Mouse (Mus musculus) heart, embryonic 12.5 days (tissue): ENCODE data around the gene Slc44a3. TPM values are rescaled to one million over a fixed set of nuclear protein-coding genes. Genes with fewer than 3 reads are reported as not detected.

Source experiments
- ATAC-seq: fragments of 200-750 bp; cut with Nextera tagmentation; 2 replicates; pipeline ENCODE4 v1.8.0; 2017; ENCODE audit warnings: moderate TSS enrichment, moderate library complexity; ENCODE audit not compliant: insufficient number of reproducible peaks, low FRiP score
- H3K27ac ChIP-seq: fragments of 300-500 bp; sonication (generic); 2 replicates; pipeline ENCODE4 v1.5.1; 2016; ENCODE audit warnings: mild to moderate bottlenecking, moderate library complexity; ENCODE audit not compliant: poor library complexity, severe bottlenecking
- H3K27me3 ChIP-seq: fragments of 300-500 bp; sonication (generic); replicated peaks from 2 replicates; pipeline ENCODE4 v1.6.1; 2016; ENCODE audit warnings: mild to moderate bottlenecking, moderate library complexity
- H3K36me3 ChIP-seq: fragments of 300-500 bp; sonication (generic); 2 replicates; pipeline ENCODE4 v1.6.1; 2016; ENCODE audit warnings: mild to moderate bottlenecking, moderate library complexity
- H3K4me1 ChIP-seq: fragments of 300-500 bp; sonication (generic); replicated peaks from 2 replicates; pipeline ENCODE4 v1.6.1; 2016; ENCODE audit warnings: mild to moderate bottlenecking
- H3K4me2 ChIP-seq: fragments of 300-500 bp; sonication (generic); 2 replicates; pipeline ENCODE4 v1.6.1; 2016; ENCODE audit warnings: mild to moderate bottlenecking, moderate library complexity
- H3K4me3 ChIP-seq: fragments of 300-500 bp; sonication (generic); 2 replicates; pipeline ENCODE4 v1.5.1; 2016; ENCODE audit warnings: mild to moderate bottlenecking
- H3K9ac ChIP-seq: fragments of 300-500 bp; sonication (generic); 2 replicates; pipeline ENCODE4 v1.6.1; 2016; ENCODE audit warnings: mild to moderate bottlenecking, moderate library complexity
- H3K9me3 ChIP-seq: fragments of 300-500 bp; sonication (generic); replicated peaks from 2 replicates; pipeline ENCODE4 v1.6.1; 2016; ENCODE audit warnings: mild to moderate bottlenecking, moderate library complexity
- WGBS: fragments of 180-500 bp; shearing (Covaris S2); methylation state at CpG from one replicate; pipeline ENCODE4 v1.1.7; 2016; 5-methylcytosine and 5-hydroxymethylcytosine counted together
- polyA plus RNA-seq: library from polyadenylated mRNA; unstranded; fragments of >200 nt; fragmentation: Nextera tagmentation; extraction: Ambion mirVana; gene quantifications from 2 replicates; pipeline ENCODE4 v1.2.1, GENCODE M21; 2016

The Slc44a3 gene
- polyA plus RNA-seq, 1 experiment from 2014 or later: 1.1 TPM

GRCm38 (mm10) chr3:121530546-121531258 lies 1.5 kb downstream of the Slc44a3 start:
- no peaks in the 10 kb centered on the region for H3K9me3 ChIP-seq
- H3K4me2 ChIP-seq: no peak overlapping the region
- 79% methylated on average over 10 of the region's 10 CpGs for WGBS
- H3K9ac ChIP-seq: no peak overlapping the region
- H3K27me3 ChIP-seq: peaks cover 38% of the 10 kb centered on the region
- no peaks in the 10 kb centered on the region for H3K36me3 ChIP-seq
- peaks cover 26% of the 10 kb centered on the region for H3K4me1 ChIP-seq
- no peak for ATAC-seq
- H3K4me3 ChIP-seq: no peak overlapping the region
- no peak overlapping the region for H3K27ac ChIP-seq

DNA sequence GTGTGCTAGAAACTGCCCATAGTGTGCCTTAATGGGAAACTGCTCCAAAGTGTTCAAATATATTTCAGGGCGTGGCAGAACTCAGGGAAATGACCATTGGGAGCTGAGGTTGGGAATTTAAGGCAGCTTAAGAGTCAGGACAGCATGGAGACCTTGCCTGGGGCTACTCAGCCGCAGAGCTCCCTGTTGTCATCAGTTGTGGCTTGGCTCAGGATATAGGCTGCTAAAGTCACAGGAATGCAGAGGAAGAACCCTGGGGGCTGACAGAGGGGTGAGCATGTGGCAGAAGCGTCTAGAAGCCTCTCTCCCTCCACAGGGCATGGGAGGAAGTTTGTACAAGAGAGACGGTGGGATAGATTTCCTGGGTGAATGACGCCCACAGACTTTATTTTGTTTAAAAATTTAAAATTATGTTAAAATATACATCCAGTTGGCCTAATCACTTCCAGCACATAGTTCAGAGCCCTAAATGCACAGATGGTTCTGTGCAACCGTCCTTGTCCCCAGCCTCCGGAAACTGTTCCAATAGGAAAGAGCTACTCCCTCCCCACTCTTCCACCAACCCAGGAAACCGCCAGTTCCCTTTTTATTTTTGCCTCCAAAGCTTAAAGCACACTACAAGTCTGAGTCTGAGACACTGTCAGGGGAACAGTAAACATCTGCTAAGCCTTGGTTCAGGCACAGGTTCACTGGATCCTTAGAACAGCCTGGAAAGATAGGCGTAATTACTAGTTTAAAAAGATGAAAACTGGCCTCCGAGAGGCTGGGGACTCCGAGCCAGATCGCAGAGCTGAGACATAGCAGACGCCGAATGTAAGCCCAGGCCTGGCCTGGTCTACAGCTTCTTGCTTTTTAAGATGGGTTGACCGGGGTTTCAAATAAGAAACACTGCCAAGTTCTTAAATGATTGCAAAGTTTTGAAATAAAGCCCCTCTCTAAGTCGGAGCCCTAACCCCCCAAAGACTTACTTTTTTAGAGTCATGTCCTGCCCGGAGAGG lies 5.8 kb downstream of the Slc44a3 start:
- Histone ChIP-seq H3K4me1 (peaks cover 30% of the 10 kb centered on the region), H3K36me3 (no peaks in the 10 kb centered on the region), H3K4me2 (no peak overlapping the region), H3K9me3 (no peaks in the 10 kb centered on the region), H3K4me3 (no peak overlapping the region), H3K27me3 (peaks cover 4% of the 10 kb centered on the region), H3K27ac (no peak overlapping the region), H3K9ac (no peak overlapping the region)
- 59% methylated on average over 17 of the region's 17 CpGs for WGBS
- no peak for ATAC-seq

- Histone ChIP-seq H3K9me3 (no peaks in the 10 kb centered on the region), H3K27ac (no peak overlapping the region), H3K36me3 (no peaks in the 10 kb centered on the region), H3K4me1 (peaks cover 18% of the 10 kb centered on the region), H3K9ac (no peak overlapping the region), H3K4me2 (no peak overlapping the region), H3K4me3 (no peak overlapping the region), H3K27me3 (no peaks in the 10 kb centered on the region)
- no peak for ATAC-seq
- WGBS: 62% methylated on average over 10 of the region's 10 CpGs
Observed at GRCm38 (mm10) chr3:121521633-121522125, 10.5 kb downstream of the Slc44a3 start.

DNA sequence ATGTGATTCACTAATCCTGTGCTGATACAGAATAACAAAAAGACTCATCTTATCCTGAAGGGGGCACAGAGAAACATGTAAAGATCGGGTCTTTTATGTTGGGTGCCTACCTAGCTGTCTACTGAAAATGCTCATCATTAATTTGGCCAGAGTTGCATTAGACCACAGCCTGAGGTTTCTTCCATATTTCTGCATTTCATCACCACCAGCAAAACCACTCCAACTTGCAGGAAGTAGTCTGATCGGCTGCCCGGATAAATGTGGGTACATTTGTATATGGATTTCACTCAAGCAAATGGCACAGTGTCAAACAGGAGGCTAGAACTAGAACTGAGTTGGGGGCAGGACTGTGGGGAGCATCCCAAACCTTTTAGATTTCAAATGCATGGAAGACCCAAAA lies 11.1 kb downstream of the Slc44a3 start:
- ATAC-seq: no peak
- H3K4me2 ChIP-seq: no peak overlapping the region
- whole genome bisulfite sequencing: 82% methylated on average over 3 of the region's 3 CpGs
- no peak overlapping the region for H3K4me3 ChIP-seq
- no peaks in the 10 kb centered on the region for H3K36me3 ChIP-seq
- H3K27ac ChIP-seq: no peak overlapping the region
- no peaks in the 10 kb centered on the region for H3K9me3 ChIP-seq
- H3K27me3 ChIP-seq: no peaks in the 10 kb centered on the region
- H3K9ac ChIP-seq: no peak overlapping the region
- H3K4me1 ChIP-seq: peaks cover 16% of the 10 kb centered on the region

GRCm38 (mm10) chr3:121517030-121517429 lies 15.2 kb downstream of the Slc44a3 start:
- H3K4me1 ChIP-seq: peaks cover 5% of the 10 kb centered on the region; the same call in 1 of the 2 replicates
- WGBS: 89% methylated on average over 8 of the region's 8 CpGs
- no peak for ATAC-seq

GRCm38 (mm10) chr3:121509141-121509540 lies 23.1 kb downstream of the Slc44a3 start:
- H3K27ac ChIP-seq: peak overlapping the region; percentile 50
- ATAC-seq: peak; percentile 74; the same call in 1 of the 2 replicates

More at GRCm38 (mm10) chr3:121517030-121517429, 15.2 kb downstream of the Slc44a3 start:
- Histone ChIP-seq H3K9me3 (no peaks in the 10 kb centered on the region), H3K27ac (no peak overlapping the region), H3K36me3 (no peaks in the 10 kb centered on the region), H3K4me2 (no peak overlapping the region), H3K4me3 (no peak overlapping the region), H3K27me3 (no peaks in the 10 kb centered on the region), H3K9ac (no peak overlapping the region)

DNA sequence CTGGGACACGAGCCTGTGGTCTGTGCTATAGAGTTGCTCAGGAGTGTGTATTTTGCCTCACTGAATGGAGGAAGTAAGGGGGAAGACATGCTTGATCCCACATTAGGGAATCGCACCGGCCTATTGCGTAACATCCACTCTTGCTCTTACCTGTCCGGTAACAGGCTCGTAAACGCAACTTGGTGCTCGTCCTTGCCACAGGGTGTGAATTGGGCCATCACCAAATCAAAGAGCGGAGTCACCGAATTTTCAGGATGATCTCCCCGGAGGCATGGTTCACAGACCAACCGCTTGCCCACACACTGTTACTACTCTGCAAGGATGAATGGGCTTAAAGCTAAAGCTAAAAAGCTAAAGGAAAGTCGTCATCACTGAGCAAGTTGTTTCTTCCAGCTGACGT lies 24.5 kb downstream of the Slc44a3 start:
- H3K27me3 ChIP-seq: no peaks in the 10 kb centered on the region
- no peak overlapping the region for H3K4me2 ChIP-seq
- no peak overlapping the region for H3K9ac ChIP-seq
- ATAC-seq: no peak
- H3K4me3 ChIP-seq: no peak overlapping the region
- peaks cover 11% of the 10 kb centered on the region for H3K4me1 ChIP-seq
- no peaks in the 10 kb centered on the region for H3K36me3 ChIP-seq
- H3K9me3 ChIP-seq: no peaks in the 10 kb centered on the region
- 90% methylated on average over 14 of the region's 14 CpGs for WGBS
- H3K27ac ChIP-seq: no peak overlapping the region

More at GRCm38 (mm10) chr3:121509141-121509540, 23.1 kb downstream of the Slc44a3 start:
- no peaks in the 10 kb centered on the region for H3K36me3 ChIP-seq
- H3K4me1 ChIP-seq: peaks cover 11% of the 10 kb centered on the region
- no peaks in the 10 kb centered on the region for H3K9me3 ChIP-seq
- WGBS: 33% methylated on average over 5 of the region's 5 CpGs
- no peaks in the 10 kb centered on the region for H3K27me3 ChIP-seq
- no peak overlapping the region for H3K4me3 ChIP-seq
- H3K4me2 ChIP-seq: 0 out of 2 replicates have a peak overlapping the region, but pooled peaks have one; percentile 25
- H3K9ac ChIP-seq: no peak overlapping the region

DNA sequence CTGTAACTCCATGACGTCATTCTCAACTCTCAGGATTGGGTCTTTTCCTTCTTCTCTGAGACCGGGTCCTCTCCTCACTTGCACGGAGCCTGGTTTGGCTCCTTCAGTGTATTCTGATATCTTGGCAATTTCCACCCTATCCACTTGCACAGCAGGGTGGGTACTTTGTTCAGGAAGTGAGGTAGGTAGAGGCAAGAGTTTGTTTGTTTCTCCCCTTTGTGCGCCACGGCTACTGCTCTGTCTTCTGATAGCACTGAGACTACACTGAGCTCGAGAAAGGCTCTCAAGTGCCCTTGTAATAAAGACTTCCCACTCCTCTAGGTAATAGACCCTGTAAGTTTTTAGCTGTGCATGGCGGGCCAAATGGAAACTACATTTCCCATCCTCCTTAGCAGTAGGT lies 25.4 kb downstream of the Slc44a3 start:
- Histone ChIP-seq H3K9ac (no peak overlapping the region), H3K27me3 (no peaks in the 10 kb centered on the region), H3K36me3 (no peaks in the 10 kb centered on the region), H3K4me2 (no peak overlapping the region), H3K4me3 (no peak overlapping the region), H3K27ac (no peak overlapping the region), H3K4me1 (peaks cover 11% of the 10 kb centered on the region), H3K9me3 (no peaks in the 10 kb centered on the region)
- no peak for ATAC-seq
- WGBS: 78% methylated on average over 7 of the region's 7 CpGs

DNA sequence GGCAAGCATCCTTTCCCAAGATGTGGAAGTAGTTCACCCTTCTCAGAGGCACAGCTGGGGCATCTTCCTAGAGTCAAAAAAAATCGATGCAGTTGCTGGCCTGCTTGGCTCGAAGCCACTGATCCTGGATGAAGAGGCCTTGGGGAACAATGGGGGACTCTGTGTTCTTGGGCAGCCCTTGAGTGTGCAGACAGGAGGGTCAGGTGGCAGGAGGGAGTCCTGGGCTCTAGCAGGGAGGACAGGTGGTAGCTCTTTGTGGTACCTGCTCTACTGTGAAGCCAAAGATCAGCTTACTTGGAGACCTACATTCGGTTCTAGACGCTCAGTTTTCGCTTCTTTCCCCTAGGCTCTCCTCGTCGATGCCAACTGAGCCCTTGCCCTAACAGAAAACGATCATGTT lies 26.0 kb downstream of the Slc44a3 start:
- H3K4me1 ChIP-seq: peaks cover 17% of the 10 kb centered on the region
- H3K36me3 ChIP-seq: no peaks in the 10 kb centered on the region
- ATAC-seq: no peak
- 79% methylated on average over 8 of the region's 8 CpGs for WGBS
- no peak overlapping the region for H3K4me2 ChIP-seq
- no peaks in the 10 kb centered on the region for H3K9me3 ChIP-seq
- H3K9ac ChIP-seq: no peak overlapping the region
- no peaks in the 10 kb centered on the region for H3K27me3 ChIP-seq
- no peak overlapping the region for H3K4me3 ChIP-seq
- no peak overlapping the region for H3K27ac ChIP-seq

- 57% methylated on average over 8 of the region's 8 CpGs for WGBS
- peaks cover 22% of the 10 kb centered on the region for H3K4me1 ChIP-seq
- no peaks in the 10 kb centered on the region for H3K36me3 ChIP-seq
- H3K27ac ChIP-seq: no peak overlapping the region
- H3K4me2 ChIP-seq: no peak overlapping the region
- no peak for ATAC-seq
- no peak overlapping the region for H3K9ac ChIP-seq
- no peaks in the 10 kb centered on the region for H3K9me3 ChIP-seq
- no peak overlapping the region for H3K4me3 ChIP-seq
- H3K27me3 ChIP-seq: no peaks in the 10 kb centered on the region
Observed at GRCm38 (mm10) chr3:121504927-121505487, 27.2 kb downstream of the Slc44a3 start.

GRCm38 (mm10) chr3:121500734-121501133 lies 31.5 kb downstream of the Slc44a3 start:
- Histone ChIP-seq H3K27ac (no peak overlapping the region), H3K9ac (no peak overlapping the region), H3K27me3 (no peaks in the 10 kb centered on the region), H3K4me1 (peaks cover 14% of the 10 kb centered on the region), H3K4me3 (no peak overlapping the region), H3K4me2 (no peak overlapping the region), H3K36me3 (no peaks in the 10 kb centered on the region), H3K9me3 (no peaks in the 10 kb centered on the region)
- no peak for ATAC-seq
- WGBS: 15% methylated on average over 5 of the region's 5 CpGs
